In genomic region chr14:90600554-90600953, GRCm38 (mm10) we compare ENCODE assay signal across 12 mouse cellular contexts.
DNase-seq lines count a peak whose midpoint lies in the region; ATAC-seq lines count a peak whose summit lies in the region.
"Had no signal": no experiment of that assay in that cellular context is flagged by ENCODE, and none has a peak within 500 bp of the region (broad histone marks: within the 10 kb centered on the region; RNA-seq: fewer than 3 reads in every experiment).

No protein-coding gene starts in this region.

- H3K9ac ChIP-seq in limb, embryonic 11.5 days (ENCODE audit: low read length), result no peak overlapping the region
- no peak overlapping the region for H3K9ac ChIP-seq in hindbrain, embryonic 14.5 days
- no peak overlapping the region for H3K9ac ChIP-seq in neural tube, embryonic 13.5 days
- H3K9ac ChIP-seq: liver, embryonic 15.5 days had no signal

- H3K27me3 ChIP-seq in limb, embryonic 11.5 days (ENCODE audit: control insufficient read depth, insufficient read depth, low read length), result no peaks in the 10 kb centered on the region
- H3K27me3 ChIP-seq in limb, embryonic 10.5 days (ENCODE audit: low read depth, poor library complexity, severe bottlenecking), result no peaks in the 10 kb centered on the region
- H3K27me3 ChIP-seq in hindbrain, embryonic 14.5 days (ENCODE audit: control insufficient read depth, insufficient read depth, low read length), result no peaks in the 10 kb centered on the region
- H3K27me3 ChIP-seq in neural tube, embryonic 13.5 days, result no peaks in the 10 kb centered on the region
- H3K27me3 ChIP-seq: liver, embryonic 15.5 days had no signal

- H3K27ac ChIP-seq in limb, embryonic 11.5 days (replicated peaks; ENCODE audit: low read depth, low read length), result no peak overlapping the region
- H3K27ac ChIP-seq in limb, embryonic 10.5 days, result no peak overlapping the region
- H3K27ac ChIP-seq in hindbrain, embryonic 14.5 days, result no peak overlapping the region
- H3K27ac ChIP-seq in neural tube, embryonic 13.5 days (replicated peaks), result no peak overlapping the region
- H3K27ac ChIP-seq: liver, embryonic 15.5 days had no signal

- no peaks in the 10 kb centered on the region for H3K36me3 ChIP-seq in limb, embryonic 11.5 days (ENCODE audit: control insufficient read depth, insufficient read depth, low read length)
- no peaks in the 10 kb centered on the region for H3K36me3 ChIP-seq in limb, embryonic 10.5 days
- H3K36me3 ChIP-seq in hindbrain, embryonic 14.5 days (replicated peaks; ENCODE audit: control insufficient read depth, insufficient read depth), result no peaks in the 10 kb centered on the region
- no peaks in the 10 kb centered on the region for H3K36me3 ChIP-seq in neural tube, embryonic 13.5 days
- H3K36me3 ChIP-seq: liver, embryonic 15.5 days had no signal

- no peaks in the 10 kb centered on the region for H3K4me1 ChIP-seq in limb, embryonic 11.5 days (ENCODE audit: control insufficient read depth, insufficient read depth, low read length)
- H3K4me1 ChIP-seq in limb, embryonic 10.5 days, result no peaks in the 10 kb centered on the region
- no peaks in the 10 kb centered on the region for H3K4me1 ChIP-seq in hindbrain, embryonic 14.5 days (replicated peaks; ENCODE audit: control insufficient read depth, insufficient read depth, low read length)
- H3K4me1 ChIP-seq in neural tube, embryonic 13.5 days (replicated peaks), result peaks cover 6% of the 10 kb centered on the region; the same call in 1 of the 2 replicates
- H3K4me1 ChIP-seq: liver, embryonic 15.5 days had no signal

- peak; percentile 24 to 66 for DNase-seq in cerebellum, postnatal 14 days
- no peak for DNase-seq in cerebellum, adult 9-11 months
- no peak for DNase-seq in limb, embryonic 11.5 days (ENCODE audit: low spot score)
- DNase-seq in limb, embryonic 10.5 days (ENCODE audit: low spot score), result no peak
- peak; percentile 69 for DNase-seq in hindbrain, embryonic 14.5 days (ENCODE audit: low spot score)
- DNase-seq in liver, result no peak
- DNase-seq in layer of hippocampus, adult 9-10 months (ENCODE audit: low spot score), result no peak
- DNase-seq: adrenal gland, adult 8-10 months; kidney, adult 18-20 months had no signal

- H3K4me2 ChIP-seq in limb, embryonic 11.5 days (ENCODE audit: low read depth, severe bottlenecking), result no peak overlapping the region
- H3K4me2 ChIP-seq in hindbrain, embryonic 14.5 days (replicated peaks), result no peak overlapping the region
- H3K4me2 ChIP-seq in neural tube, embryonic 13.5 days, result no peak overlapping the region
- H3K4me2 ChIP-seq: liver, embryonic 15.5 days had no signal

- H3K4me3 ChIP-seq in limb, embryonic 11.5 days (ENCODE audit: low read depth, low read length), result no peak overlapping the region
- H3K4me3 ChIP-seq in limb, embryonic 10.5 days, result no peak overlapping the region
- no peak overlapping the region for H3K4me3 ChIP-seq in hindbrain, embryonic 14.5 days (replicated peaks; ENCODE audit: low read length)
- H3K4me3 ChIP-seq in neural tube, embryonic 13.5 days, result no peak overlapping the region
- H3K4me3 ChIP-seq: liver, embryonic 15.5 days; myocyte had no signal

- H3K9me3 ChIP-seq in limb, embryonic 11.5 days (ENCODE audit: control insufficient read depth, low read length), result no peaks in the 10 kb centered on the region
- no peaks in the 10 kb centered on the region for H3K9me3 ChIP-seq in limb, embryonic 10.5 days (replicated peaks)
- H3K9me3 ChIP-seq in hindbrain, embryonic 14.5 days (ENCODE audit: control insufficient read depth, low read length), result no peaks in the 10 kb centered on the region
- H3K9me3 ChIP-seq in neural tube, embryonic 13.5 days, result no peaks in the 10 kb centered on the region
- H3K9me3 ChIP-seq: liver, embryonic 15.5 days had no signal

- 67% methylated on average over 2 of the region's 2 CpGs for WGBS in limb, embryonic 11.5 days
- WGBS in limb, embryonic 10.5 days, result 87% methylated on average over 2 of the region's 2 CpGs
- WGBS in hindbrain, embryonic 14.5 days, result 14% methylated on average over 2 of the region's 2 CpGs
- WGBS in neural tube, embryonic 13.5 days, result 28% methylated on average over 2 of the region's 2 CpGs

- ATAC-seq in limb, embryonic 11.5 days (ENCODE audit: insufficient number of reproducible peaks, low FRiP score, low TSS enrichment, low read depth), result 0 out of 2 replicates have a peak, but pooled peaks have one; percentile 39
- peak; percentile 55; the same call in 1 of the 2 replicates for ATAC-seq in hindbrain, embryonic 14.5 days (ENCODE audit: low FRiP score)
- peak; percentile 56; the same call in 1 of the 2 replicates for ATAC-seq in neural tube, embryonic 13.5 days (ENCODE audit: low read depth)

Comparison
In these comparisons a context has a peak if more than half of its experiments do, and no peak if none do; other contexts are left out.
1. DNase-seq: peak in cerebellum, postnatal 14 days (2 of 2) and hindbrain, embryonic 14.5 days (single experiment); none in cerebellum, adult 9-11 months (single experiment), limb, embryonic 11.5 days (single experiment), limb, embryonic 10.5 days (single experiment), liver (single experiment) and layer of hippocampus, adult 9-10 months (single experiment).
2. Peak in every context shown above with its lines, with median percentiles within 50 percentile points of each other: ATAC-seq.